Mouse (Mus musculus) heart, postnatal 0 days (tissue): ENCODE results near the gene Gbp5.

Experiments
- CTCF ChIP-seq: IDR thresholded peaks from 2 replicates; pipeline ENCODE4 v1.5.1; 2016; ENCODE audit warnings: antibody characterized with exemption, control low read depth, low read depth
- EP300 ChIP-seq: IDR thresholded peaks from 2 replicates; pipeline ENCODE4 v1.6.1; 2016; ENCODE audit warnings: antibody characterized with exemption, low read depth

DNA sequence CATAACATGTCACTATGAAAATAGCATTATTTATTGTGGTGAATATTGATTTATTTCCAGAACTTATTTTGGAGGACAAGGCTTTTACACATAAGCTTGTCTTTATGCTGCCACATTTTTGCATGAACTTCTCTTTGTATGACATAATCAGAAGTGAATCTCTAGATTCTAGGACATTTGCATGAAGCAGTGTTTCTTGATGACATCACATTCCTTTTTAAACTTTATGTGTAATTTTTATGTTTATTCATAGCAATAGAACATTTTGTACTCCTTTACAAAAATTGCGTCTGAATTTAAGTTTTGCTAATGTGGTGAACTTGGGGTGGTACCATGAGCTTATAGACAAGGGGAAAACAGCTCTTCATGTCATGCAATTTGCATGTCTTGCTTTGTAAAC, 41.9 kb downstream of the Gbp5 start:
- TF ChIP-seq CTCF = no peak
- no peak for TF ChIP-seq EP300
